Mouse (Mus musculus) bone marrow macrophage, adult 2 months (primary cell): Measurements from ENCODE around the gene 2610318N02Rik. TPM values are rescaled to one million over a fixed set of nuclear protein-coding genes. Genes with fewer than 3 reads are reported as not detected.
"Not testable (repeated sequence)": the region's sequence is repeated elsewhere in the genome, so short reads cannot be mapped to it uniquely, and the experiment has no call there.

Experiments used
- H3K27ac ChIP-seq: 2 replicates; pipeline ENCODE4 v1.5.1; 2012; ENCODE audit warnings: low read depth, low read length; ENCODE audit not compliant: insufficient read depth
- H3K4me1 ChIP-seq: 2 replicates; pipeline ENCODE4 v1.6.1; 2012; ENCODE audit warnings: low read length; ENCODE audit not compliant: control insufficient read depth, insufficient read depth
- H3K4me3 ChIP-seq: 2 replicates; pipeline ENCODE4 v1.5.1; 2012; ENCODE audit warnings: mild to moderate bottlenecking, low read length, moderate library complexity; ENCODE audit not compliant: insufficient read depth
- CTCF ChIP-seq: IDR thresholded peaks from 2 replicates; pipeline ENCODE4 v1.5.1; 2012; ENCODE audit warnings: low read depth, mild to moderate bottlenecking, low read length, moderate library complexity
- POLR2A ChIP-seq: IDR thresholded peaks from 2 replicates; pipeline ENCODE4 v1.6.1; 2012; ENCODE audit warnings: mild to moderate bottlenecking, low read depth, low read length, borderline replicate concordance
- polyA plus RNA-seq: library from polyadenylated mRNA; stranded (reverse); fragments of >200 nt; gene quantifications from 2 replicates; pipeline ENCODE4 v1.2.4, GENCODE M21; 2012; ENCODE audit not compliant: missing spikeins, insufficient read depth, insufficient read length

Gene 2610318N02Rik
- polyA plus RNA-seq = 3.7 and 4.4 TPM in 2 replicates

DNA sequence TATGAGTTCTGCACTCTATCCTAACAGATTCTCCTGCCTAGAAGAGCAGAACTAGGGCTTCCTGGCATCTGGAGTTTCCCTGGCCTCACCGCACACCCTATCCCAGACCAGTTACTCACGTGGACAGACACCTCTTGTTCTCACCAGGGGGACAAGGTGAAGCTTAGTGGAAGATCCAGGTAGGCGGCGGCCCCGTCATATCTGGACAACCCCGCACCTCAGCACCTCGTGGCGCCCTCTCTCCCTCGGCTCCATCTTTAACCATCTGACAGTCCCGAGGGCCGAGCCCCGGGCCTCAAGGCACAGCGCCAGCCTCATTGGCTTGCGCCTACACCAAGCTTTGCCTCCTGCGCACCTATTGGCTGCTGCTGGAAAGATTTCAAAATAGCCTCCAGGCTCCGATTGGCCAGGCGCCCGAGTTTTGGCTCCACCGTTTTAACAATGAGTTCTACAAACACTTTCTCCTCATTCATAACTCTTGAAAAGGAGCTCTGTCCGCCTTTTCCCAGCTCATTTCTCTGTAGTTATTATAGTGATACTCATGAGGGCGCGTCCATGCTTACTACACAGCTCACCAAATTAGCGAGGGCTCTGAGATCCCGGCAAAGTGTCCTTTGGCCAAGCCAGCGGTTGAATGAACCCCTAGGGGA, at the start of gene 2610318N02Rik:
2610318N02Rik (minus strand) TSS at position 297 of the 650 bp plus-strand sequence.
- Histone ChIP-seq H3K4me3 (peak within 1 kb of the TSS; percentile 68), H3K27ac (peak within 1 kb of the TSS; percentile 7; the same call in 1 of the 2 replicates), H3K4me1 (peaks cover 8% of the 10 kb centered on the region; the same call in 1 of the 2 replicates)
- TF ChIP-seq CTCF (no peak), POLR2A (no peak)

DNA sequence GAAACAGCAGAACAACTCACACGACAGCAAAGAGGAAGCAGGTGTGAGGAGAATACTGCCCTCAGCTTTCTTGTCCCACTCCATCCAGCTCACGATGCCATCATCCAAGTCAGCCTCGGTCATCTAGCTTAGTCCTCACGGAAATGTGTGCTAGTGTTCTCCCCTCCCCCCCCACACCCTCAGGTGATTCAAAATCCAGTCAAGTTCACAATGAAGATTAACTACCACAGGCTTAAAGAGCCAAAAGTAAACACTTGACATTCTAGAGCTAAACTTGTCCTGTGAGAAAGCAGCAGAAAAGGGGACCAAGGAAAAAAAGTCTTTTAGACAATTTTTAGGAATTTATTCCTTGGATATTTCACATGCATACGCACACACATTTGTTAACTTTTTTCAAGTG, 43.1 kb upstream of the 2610318N02Rik start:
- TF ChIP-seq CTCF (no peak), POLR2A (no peak)
- Histone ChIP-seq H3K4me1 (no peaks in the 10 kb centered on the region), H3K4me3 (no peak overlapping the region), H3K27ac (no peak overlapping the region)

DNA sequence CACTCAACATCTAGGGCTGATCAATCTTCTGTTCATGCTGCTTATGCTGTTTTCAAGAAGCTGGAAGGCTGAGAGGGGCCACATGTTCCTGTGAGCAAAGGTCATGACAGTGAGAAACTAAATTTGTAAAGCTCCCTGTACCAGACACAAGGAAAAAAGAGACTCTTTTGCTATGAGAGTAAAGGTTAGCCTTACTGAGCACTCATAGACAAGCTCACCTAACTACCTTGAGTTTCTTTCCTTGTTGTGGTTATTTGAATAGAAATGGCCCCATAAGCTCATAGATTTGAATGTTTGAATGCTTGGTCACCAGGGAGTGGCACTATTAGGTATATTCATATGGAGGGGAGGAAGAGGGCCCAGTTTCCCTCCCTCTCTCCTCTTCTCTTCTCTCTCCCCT, 42.2 kb upstream of the 2610318N02Rik start:
- H3K27ac ChIP-seq = no peak overlapping the region
- H3K4me3 ChIP-seq = no peak overlapping the region
- TF ChIP-seq POLR2A (no peak), CTCF (no peak)
- no peaks in the 10 kb centered on the region for H3K4me1 ChIP-seq

DNA sequence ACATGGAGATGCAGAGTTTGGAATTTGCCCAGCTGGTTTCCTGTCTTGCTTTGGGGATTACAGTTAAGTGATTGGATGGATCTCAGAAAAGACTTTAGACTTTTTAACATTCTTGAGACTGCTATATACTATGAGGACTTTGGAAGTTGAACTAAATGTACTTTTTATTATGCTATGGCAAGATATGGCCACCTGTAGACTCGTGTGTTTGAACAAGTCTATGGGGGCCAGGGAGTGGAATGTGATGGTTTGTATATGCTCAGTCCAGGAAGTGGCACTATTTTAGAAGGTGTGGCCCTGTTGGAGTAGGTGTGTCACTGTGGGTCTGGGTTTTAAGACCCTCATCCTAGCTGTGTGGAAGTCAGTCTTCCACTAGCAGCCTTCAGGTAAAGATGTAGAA, 40.5 kb upstream of the 2610318N02Rik start:
- not testable (repeated sequence) for H3K4me3 ChIP-seq, H3K27ac ChIP-seq, H3K4me1 ChIP-seq

- no peak overlapping the region for H3K4me3 ChIP-seq
- peaks cover 10% of the 10 kb centered on the region for H3K4me1 ChIP-seq
- no peak overlapping the region for H3K27ac ChIP-seq
- no peak for TF ChIP-seq POLR2A
- TF ChIP-seq CTCF = no peak
Measured at GRCm38 (mm10) chr16:17154346-17154745, 29.4 kb upstream of the 2610318N02Rik start.

- H3K4me1 ChIP-seq = peaks cover 13% of the 10 kb centered on the region
Measured at GRCm38 (mm10) chr16:17151874-17152273, 26.9 kb upstream of the 2610318N02Rik start.

GRCm38 (mm10) chr16:17150520-17151258, 25.7 kb upstream of the 2610318N02Rik start:
- Histone ChIP-seq H3K4me1 (peaks cover 13% of the 10 kb centered on the region), H3K27ac (no peak overlapping the region), H3K4me3 (no peak overlapping the region)
- TF ChIP-seq POLR2A (no peak), CTCF (no peak)

More at GRCm38 (mm10) chr16:17151874-17152273, 26.9 kb upstream of the 2610318N02Rik start:
- Histone ChIP-seq H3K4me3 (no peak overlapping the region), H3K27ac (no peak overlapping the region)
- TF ChIP-seq POLR2A (no peak), CTCF (no peak)

GRCm38 (mm10) chr16:17148084-17148483, 23.1 kb upstream of the 2610318N02Rik start:
- Histone ChIP-seq H3K4me3 (peak overlapping the region; percentile 73), H3K4me1 (peaks cover 13% of the 10 kb centered on the region)

DNA sequence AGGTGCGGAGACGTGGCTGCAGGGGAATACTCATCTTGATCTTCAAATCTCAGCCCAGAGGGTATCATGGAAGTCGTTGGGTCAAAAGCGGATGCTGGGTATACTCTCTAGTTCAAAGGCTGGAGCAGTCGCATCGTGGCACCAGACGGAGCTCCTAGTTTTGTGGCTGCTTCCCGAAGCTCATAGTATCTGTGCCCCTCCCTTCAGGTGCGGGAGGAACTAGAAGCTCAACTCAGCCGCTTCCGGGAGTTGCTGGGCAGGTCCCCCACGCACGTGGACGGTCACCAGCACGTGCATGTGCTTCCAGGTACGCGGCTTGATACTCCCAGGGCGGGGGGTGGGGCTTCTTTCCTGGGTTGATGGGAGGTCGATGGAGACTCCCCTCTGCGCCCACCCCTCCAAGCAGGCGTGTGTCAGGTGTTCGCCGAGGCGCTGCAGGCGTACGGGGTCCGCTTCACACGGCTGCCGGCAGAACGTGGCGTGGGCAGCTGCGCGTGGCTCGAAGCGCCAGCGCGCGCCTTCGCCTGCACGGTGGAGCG, 22.5 kb upstream of the 2610318N02Rik start:
- peaks cover 13% of the 10 kb centered on the region for H3K4me1 ChIP-seq
- H3K4me3 ChIP-seq = peak overlapping the region; percentile 73
- peak overlapping the region; percentile 10; the same call in 1 of the 2 replicates for H3K27ac ChIP-seq
- TF ChIP-seq CTCF (no peak), POLR2A (no peak)

More at GRCm38 (mm10) chr16:17148084-17148483, 23.1 kb upstream of the 2610318N02Rik start:
- no peak for TF ChIP-seq POLR2A
- no peak for TF ChIP-seq CTCF
- H3K27ac ChIP-seq = 0 out of 2 replicates have a peak overlapping the region, but pooled peaks have one; percentile 8
